Mouse (Mus musculus): Measurements from ENCODE around the gene Bicc1.
"Not testable (repeated sequence)": the region's sequence is repeated elsewhere in the genome, so short reads cannot be mapped to it uniquely, and the experiment has no call there.

The Bicc1 gene

DNA sequence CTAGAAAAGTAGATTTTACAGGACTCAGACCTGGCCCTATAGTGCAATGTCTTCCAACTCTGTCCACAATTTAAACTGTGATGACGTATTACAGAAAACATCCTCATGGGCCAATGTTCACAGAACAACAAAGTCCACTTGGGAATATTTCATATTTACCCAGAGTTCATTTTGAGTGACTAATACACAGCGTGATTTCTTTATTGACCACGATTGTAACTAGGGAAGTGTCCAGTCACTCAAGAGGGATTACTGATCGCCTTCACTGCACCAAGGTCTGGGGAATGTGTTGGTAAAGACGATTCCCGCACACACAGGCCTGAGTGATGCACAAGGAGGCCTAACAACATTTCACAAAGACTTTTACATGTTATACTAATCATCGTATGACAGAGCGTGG, 197.9 kb downstream of the Bicc1 start:
- no peak for ATAC-seq (ENCODE audit: insufficient number of reproducible peaks, low FRiP score, low TSS enrichment)

DNA sequence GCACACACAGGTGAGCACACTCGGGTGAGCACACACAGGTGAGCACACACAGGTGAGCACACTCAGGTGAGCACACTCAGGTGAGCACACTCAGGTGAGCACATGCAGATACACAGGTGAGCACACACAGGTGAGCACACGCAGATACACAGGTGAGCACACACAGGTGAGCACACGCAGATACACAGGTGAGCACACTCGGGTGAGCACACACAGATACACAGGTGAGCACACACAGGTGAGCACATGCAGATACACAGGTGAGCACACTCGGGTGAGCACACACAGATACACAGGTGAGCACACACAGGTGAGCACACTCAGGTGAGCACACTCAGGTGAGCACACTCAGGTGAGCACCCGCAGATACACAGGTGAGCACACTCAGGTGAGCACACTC, 199.1 kb downstream of the Bicc1 start:
- not testable (repeated sequence) for ATAC-seq (ENCODE audit: insufficient number of reproducible peaks, low FRiP score, low TSS enrichment)

- ATAC-seq (ENCODE audit: insufficient number of reproducible peaks, low FRiP score, low TSS enrichment): no peak
These were observed 206.7 kb downstream of the Bicc1 start for GRCm38 (mm10) chr10:70952770-70953147.

- ATAC-seq (ENCODE audit: insufficient number of reproducible peaks, low FRiP score, low TSS enrichment): no peak
These were observed 207.3 kb downstream of the Bicc1 start for GRCm38 (mm10) chr10:70952056-70952769.

DNA sequence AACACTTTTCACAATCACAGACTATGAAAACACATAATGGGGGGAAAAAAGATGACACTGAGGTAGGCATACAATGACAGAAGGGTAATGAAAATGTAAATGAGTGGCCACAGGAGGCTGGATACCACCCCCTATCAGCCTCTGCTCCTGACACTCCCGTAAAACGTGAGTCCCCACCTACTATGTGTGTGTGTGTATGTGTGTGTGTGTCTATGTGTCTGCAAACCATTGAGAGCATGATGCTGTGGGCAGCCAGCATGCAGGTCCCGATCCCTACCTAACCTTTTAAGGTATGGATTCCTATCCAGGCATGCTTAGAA, 209.4 kb downstream of the Bicc1 start:
- ATAC-seq (ENCODE audit: insufficient number of reproducible peaks, low FRiP score, low TSS enrichment): no peak

DNA sequence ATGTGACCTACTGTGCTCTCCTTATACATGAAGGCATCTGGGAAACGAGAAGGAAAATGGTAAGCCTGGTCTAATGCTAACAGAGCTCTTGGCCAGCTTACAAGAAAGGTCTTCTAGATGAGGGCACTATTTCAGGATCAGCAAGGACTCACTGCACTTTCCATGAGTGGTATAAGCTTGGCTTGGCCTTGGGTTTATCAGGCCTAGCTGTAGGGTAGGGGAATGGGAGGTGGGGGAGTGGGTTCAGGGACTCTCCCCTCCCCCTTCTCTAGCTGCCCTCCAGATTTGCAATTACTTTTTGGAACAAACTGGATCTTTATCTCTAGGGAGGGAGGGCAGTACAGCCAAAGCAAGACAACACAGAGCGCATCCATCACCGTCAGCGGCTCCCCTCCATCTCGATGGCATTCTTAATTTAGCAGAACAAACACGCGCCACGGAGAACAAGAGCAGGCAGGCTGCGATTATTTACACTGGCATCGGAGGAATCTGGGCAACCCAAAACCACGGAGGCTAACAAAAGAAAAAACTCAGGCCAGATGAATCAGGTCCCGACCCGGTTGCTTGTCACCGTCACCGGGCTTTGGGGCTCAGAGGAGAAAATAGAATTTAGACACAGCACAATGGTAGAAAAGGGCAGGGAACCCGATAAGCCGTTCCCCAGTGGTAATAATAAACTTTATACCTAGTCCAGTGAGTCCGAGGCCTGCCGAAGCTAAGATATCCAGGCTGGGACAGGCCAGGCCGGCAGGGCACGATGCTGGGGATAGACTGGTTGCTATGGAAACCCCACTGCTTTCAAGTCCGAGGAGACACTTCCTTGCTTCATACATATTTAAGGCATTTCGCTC, 210.0 kb downstream of the Bicc1 start:
- no peak for ATAC-seq (ENCODE audit: insufficient number of reproducible peaks, low FRiP score, low TSS enrichment)

GRCm38 (mm10) chr10:70948276-70948675, 211.2 kb downstream of the Bicc1 start:
- no peak for ATAC-seq (ENCODE audit: insufficient number of reproducible peaks, low FRiP score, low TSS enrichment)

- ATAC-seq (ENCODE audit: insufficient number of reproducible peaks, low FRiP score, low TSS enrichment): not testable (repeated sequence)
These were observed 213.4 kb downstream of the Bicc1 start for GRCm38 (mm10) chr10:70946121-70946520.

GRCm38 (mm10) chr10:70945076-70945475, 214.4 kb downstream of the Bicc1 start:
- ATAC-seq (ENCODE audit: insufficient number of reproducible peaks, low FRiP score, low TSS enrichment): no peak

DNA sequence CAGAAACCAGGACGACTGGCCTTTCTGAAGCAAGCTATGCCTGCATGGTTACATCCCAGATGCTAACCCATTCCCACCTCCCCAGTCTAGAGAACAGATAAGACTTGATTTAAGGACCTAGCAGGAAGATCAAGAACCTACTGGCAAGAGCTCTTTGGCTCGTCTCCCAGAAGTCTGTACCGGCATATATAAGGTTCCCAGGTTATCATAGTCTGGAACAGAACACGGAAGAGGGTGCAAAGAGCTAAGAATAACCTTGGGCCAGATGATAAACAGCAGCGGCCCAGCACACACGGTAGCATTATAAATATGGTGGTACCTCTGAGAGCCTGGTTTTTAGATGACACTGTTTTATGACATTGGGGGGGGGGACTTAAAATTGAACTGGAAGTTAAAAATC, 217.9 kb downstream of the Bicc1 start:
- ATAC-seq (ENCODE audit: insufficient number of reproducible peaks, low FRiP score, low TSS enrichment): no peak

DNA sequence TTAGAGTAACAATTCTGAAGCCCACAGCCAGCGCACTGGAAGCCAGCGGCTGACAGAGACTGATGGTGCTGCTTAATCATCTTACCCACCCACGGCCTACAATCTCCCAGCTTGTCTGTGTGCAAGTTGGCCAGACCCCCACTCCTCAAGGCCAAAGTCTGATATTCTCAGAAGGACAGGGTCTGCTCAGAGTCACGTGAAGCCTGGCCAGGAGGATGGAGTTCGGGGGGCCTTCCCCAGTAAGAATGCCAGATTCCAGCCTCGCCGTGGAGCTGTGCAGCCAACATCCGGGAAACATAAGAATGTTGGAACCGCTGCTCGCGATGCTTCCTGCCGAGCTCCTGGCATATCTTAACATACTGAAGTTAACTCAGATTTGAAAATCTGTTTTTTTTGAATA, 219.7 kb downstream of the Bicc1 start:
- no peak for ATAC-seq (ENCODE audit: insufficient number of reproducible peaks, low FRiP score, low TSS enrichment)

DNA sequence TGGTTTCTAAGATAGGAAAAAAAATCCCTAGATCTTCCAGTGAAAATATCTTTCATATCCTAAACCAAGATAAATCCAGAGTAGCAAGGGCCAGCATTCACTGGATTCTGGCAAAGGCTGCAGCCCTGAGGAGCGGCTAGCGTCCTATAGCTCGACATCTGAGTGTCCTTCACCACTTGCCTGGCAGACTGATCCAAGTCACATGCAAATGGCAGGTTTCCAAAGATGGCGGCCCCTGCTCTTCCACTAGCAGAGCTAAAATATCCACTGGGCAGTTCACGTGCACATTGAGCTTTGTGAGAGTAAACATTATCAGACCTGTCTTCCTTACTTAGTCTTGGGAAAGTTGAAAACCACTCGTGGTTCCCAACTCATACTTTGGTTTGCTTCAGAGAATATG, 222.1 kb downstream of the Bicc1 start:
- no peak for ATAC-seq (ENCODE audit: insufficient number of reproducible peaks, low FRiP score, low TSS enrichment)

DNA sequence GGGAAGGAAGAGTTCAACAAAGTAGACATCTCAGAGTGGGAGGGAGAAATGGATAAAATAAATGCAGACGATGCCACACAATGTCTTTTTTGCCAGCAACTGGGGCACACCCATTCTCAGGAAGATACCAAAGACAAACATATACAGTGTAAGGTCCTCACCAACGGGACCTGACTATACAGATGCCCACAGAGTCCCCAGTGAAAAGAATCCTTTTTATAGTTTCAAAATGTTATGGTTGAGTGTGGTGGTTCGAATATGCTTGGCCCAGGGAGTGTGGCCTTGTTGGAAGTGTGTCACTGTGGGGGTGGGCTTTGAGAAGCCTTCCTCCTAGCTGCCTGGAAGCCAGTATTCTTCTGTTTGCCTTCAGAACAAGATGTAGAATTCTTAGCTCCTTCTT, 223.5 kb downstream of the Bicc1 start:
- no peak for ATAC-seq (ENCODE audit: insufficient number of reproducible peaks, low FRiP score, low TSS enrichment)

- no peak for ATAC-seq (ENCODE audit: insufficient number of reproducible peaks, low FRiP score, low TSS enrichment)
These were observed 233.4 kb downstream of the Bicc1 start for GRCm38 (mm10) chr10:70926126-70926525.

DNA sequence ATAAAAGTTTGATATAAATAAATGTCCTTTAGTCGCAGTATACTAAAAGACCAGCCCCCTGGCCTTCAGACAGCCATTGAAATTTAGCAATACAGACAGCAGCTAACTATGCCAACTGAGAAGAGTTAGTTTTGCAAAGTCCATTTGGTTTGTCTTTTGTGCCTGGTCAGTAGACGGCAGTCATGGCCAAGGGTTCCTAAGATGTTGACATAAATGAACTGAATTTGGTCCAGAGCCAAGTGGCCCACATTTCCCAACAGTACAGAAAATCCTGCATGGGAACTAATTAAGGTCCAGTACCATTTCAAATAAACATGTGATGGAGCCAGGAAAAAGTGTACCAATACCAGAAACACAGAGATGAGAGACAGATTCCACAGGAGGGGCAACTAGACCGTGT, 235.2 kb downstream of the Bicc1 start:
- no peak for ATAC-seq (ENCODE audit: insufficient number of reproducible peaks, low FRiP score, low TSS enrichment)

DNA sequence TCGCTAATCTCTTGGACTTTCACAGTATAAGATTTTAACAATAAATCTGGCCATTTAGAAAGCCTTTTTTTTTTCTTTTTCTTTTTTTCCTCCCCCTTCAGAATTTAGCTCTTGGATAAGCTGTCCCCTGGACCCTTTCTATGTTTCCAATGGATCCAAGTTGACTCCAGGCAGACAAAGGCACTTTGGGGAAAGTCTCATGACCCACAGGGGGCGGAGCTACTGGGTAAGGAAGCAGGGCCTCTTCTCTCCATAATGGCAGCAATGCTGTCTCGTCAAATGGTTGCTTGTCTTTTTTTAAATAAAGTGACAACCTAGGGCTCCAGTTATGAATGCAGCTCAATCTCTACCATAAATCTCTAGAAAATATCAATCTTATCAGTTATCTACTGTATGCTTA, 235.6 kb downstream of the Bicc1 start:
- ATAC-seq (ENCODE audit: insufficient number of reproducible peaks, low FRiP score, low TSS enrichment): no peak

DNA sequence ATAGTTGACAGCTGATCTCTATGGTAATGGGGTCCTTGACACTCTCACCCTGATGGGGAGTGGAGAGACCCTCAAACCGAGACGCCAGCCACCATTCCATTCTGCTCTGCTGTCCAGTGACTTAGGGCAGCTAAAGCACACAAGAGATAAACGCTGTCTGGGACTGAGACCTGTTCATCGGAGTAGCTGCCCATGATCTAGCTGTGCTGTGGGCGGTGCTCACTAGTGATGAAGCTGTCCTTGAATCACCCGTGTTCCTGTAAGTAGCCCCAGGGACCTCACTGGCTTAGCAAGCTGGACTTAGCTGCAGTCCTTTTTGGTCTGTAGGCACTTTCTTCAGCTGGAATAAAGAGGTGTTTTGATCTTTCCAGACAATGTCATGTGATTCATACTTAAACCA, 238.0 kb downstream of the Bicc1 start:
- ATAC-seq (ENCODE audit: insufficient number of reproducible peaks, low FRiP score, low TSS enrichment): no peak

DNA sequence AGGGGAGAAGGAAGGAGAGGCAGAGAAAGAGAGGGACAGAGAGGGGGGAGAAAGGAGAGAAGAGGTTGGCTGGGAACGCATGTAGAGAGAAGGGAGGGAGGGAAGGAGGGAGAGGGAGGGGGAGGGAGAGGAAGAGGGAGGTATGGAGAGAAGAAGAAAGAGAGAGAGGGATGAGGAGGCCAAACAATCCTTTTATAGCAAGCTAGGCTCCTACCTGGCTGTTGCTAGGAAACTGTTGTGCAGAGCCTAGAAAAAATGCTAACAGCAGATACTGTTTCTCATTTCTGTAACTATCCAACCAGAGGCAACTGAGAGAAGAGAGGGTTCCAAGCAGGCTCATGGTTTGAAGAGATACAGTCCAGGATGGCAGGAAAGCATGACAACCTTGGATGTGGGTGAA, 239.6 kb downstream of the Bicc1 start:
- no peak for ATAC-seq (ENCODE audit: insufficient number of reproducible peaks, low FRiP score, low TSS enrichment)

- ATAC-seq (ENCODE audit: insufficient number of reproducible peaks, low FRiP score, low TSS enrichment): no peak
These were observed 240.4 kb downstream of the Bicc1 start for GRCm38 (mm10) chr10:70919031-70919663.

GRCm38 (mm10) chr10:70916697-70917096, 242.8 kb downstream of the Bicc1 start:
- ATAC-seq (ENCODE audit: insufficient number of reproducible peaks, low FRiP score, low TSS enrichment): no peak

DNA sequence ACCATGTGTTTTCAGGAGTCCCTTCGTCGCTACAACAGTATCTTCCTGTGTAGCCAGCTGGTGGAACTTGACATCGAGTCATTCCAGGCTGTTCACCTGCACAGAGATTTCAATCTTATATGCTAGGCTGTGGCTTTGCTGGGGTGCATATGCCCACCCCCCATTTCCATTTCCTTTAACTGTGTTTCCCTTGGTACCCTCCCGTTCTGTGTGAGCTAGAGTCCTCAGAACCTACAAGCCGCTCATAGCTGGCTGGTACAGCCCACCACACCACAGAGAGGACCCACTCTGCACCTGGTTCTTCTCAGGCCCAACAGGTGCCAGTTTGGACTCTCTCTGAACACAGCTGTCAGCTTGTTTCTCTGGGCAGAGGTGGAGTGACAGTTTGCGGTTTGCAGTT, 244.4 kb downstream of the Bicc1 start:
- no peak for ATAC-seq (ENCODE audit: insufficient number of reproducible peaks, low FRiP score, low TSS enrichment)

DNA sequence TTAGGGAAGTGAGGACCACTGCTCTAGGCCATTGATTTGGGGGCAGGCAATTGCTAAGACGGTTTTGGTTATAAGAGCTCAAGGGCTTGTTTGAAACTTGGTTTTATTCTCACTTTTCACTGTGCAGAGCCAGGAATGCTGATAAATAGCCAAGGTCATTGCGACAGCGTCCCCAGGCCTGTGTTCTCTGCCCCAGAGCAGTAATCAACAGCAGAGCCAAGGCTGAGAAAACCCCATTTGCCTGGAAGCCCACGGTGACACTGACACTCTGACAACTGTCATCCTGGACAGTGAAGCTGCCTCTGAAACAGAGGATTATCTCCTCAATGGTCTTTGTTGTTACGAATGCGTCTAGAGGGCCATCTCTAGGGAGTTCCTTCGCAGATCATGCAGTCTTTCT, 255.6 kb downstream of the Bicc1 start:
- no peak for ATAC-seq (ENCODE audit: insufficient number of reproducible peaks, low FRiP score, low TSS enrichment)
